Mouse (Mus musculus): ENCODE results near the gene Usp22. TPM values are rescaled to one million over a fixed set of nuclear protein-coding genes. Genes with fewer than 3 reads are reported as not detected.
"Not testable (repeated sequence)": the region's sequence is repeated elsewhere in the genome, so short reads cannot be mapped to it uniquely, and the experiment has no call there.

Usp22 gene
- polyA plus RNA-seq, 1 experiment from 2014 or later, result 156 TPM

DNA sequence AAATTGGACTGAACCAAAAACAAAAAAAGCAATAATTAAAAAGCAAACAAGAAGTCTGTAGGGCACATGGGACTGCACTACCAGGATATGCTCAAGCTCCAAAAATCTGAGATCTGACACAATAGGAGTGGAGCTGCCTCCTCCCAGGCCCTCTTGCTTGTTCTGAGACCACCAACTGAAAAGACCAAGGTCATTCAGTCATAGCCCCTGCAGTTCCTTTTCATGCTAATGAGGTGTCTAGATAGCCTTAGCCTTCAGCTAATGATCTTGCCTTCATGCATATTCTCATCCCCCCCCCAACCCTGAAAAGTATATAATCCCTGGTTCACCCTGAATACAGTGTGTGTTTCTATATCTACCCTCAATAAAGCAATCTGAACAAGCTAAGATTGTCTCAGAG lies 6.8 kb upstream of the Usp22 start:
- Histone ChIP-seq H3K36me3 (no peaks in the 10 kb centered on the region), H3K4me3 (no peak overlapping the region), H3K9me3 (no peaks in the 10 kb centered on the region), H3K4me1 (peaks cover 11% of the 10 kb centered on the region), H3K27me3 (no peaks in the 10 kb centered on the region), H3K27ac (no peak overlapping the region), H3K9ac (no peak overlapping the region), H3K4me2 (no peak overlapping the region)
- ATAC-seq (ENCODE audit: insufficient number of reproducible peaks, insufficient read depth, low FRiP score, low TSS enrichment, low read depth), result no peak

- ATAC-seq (ENCODE audit: insufficient number of reproducible peaks, insufficient read depth, low FRiP score, low TSS enrichment, low read depth), result no peak
- no peaks in the 10 kb centered on the region for H3K9me3 ChIP-seq
- H3K27me3 ChIP-seq, result no peaks in the 10 kb centered on the region
- peaks cover 11% of the 10 kb centered on the region for H3K4me1 ChIP-seq
- 36% methylated on average over 3 of the region's 3 CpGs for WGBS
- H3K36me3 ChIP-seq, result no peaks in the 10 kb centered on the region
- no peak overlapping the region for H3K4me2 ChIP-seq
- no peak overlapping the region for H3K9ac ChIP-seq
- peak overlapping the region; percentile 66; the same call in 1 of the 2 replicates for H3K27ac ChIP-seq
- no peak overlapping the region for H3K4me3 ChIP-seq
Observed at GRCm38 (mm10) chr11:61180361-61180760, 5.5 kb upstream of the Usp22 start.

GRCm38 (mm10) chr11:61176321-61176720 lies 1.5 kb upstream of the Usp22 start:
- ATAC-seq (ENCODE audit: insufficient number of reproducible peaks, insufficient read depth, low FRiP score, low TSS enrichment, low read depth), result no peak
- Histone ChIP-seq H3K27ac (no peak overlapping the region), H3K9ac (no peak overlapping the region), H3K27me3 (no peaks in the 10 kb centered on the region), H3K4me2 (no peak overlapping the region), H3K4me3 (no peak overlapping the region), H3K9me3 (no peaks in the 10 kb centered on the region), H3K4me1 (peaks cover 33% of the 10 kb centered on the region), H3K36me3 (peaks cover 8% of the 10 kb centered on the region)
- WGBS, result 89% methylated on average over 1 of the region's 1 CpGs

GRCm38 (mm10) chr11:61175778-61176177 lies 923 bp upstream of the Usp22 start:
- H3K9ac ChIP-seq, result no peak overlapping the region
- peak overlapping the region; percentile 52 for H3K4me2 ChIP-seq
- H3K4me3 ChIP-seq, result no peak overlapping the region
- no peaks in the 10 kb centered on the region for H3K27me3 ChIP-seq
- no peaks in the 10 kb centered on the region for H3K9me3 ChIP-seq
- 0 out of 2 replicates have a peak overlapping the region, but pooled peaks have one; percentile 97 for H3K27ac ChIP-seq
- H3K4me1 ChIP-seq, result peaks cover 36% of the 10 kb centered on the region
- no peak for ATAC-seq (ENCODE audit: insufficient number of reproducible peaks, insufficient read depth, low FRiP score, low TSS enrichment, low read depth)
- peaks cover 8% of the 10 kb centered on the region for H3K36me3 ChIP-seq
- 71% methylated on average over 5 of the region's 5 CpGs for WGBS

- ATAC-seq (ENCODE audit: insufficient number of reproducible peaks, insufficient read depth, low FRiP score, low TSS enrichment, low read depth), result peak; percentile 15
- under 1% methylated on average over 28 of the region's 28 CpGs for WGBS
- Histone ChIP-seq H3K4me3 (peak overlapping the region; percentile 96), H3K9me3 (no peaks in the 10 kb centered on the region), H3K27ac (peak overlapping the region; percentile 97), H3K9ac (peak overlapping the region; percentile 99), H3K4me2 (peak overlapping the region; percentile 68), H3K36me3 (peaks cover 8% of the 10 kb centered on the region), H3K27me3 (no peaks in the 10 kb centered on the region), H3K4me1 (peaks cover 28% of the 10 kb centered on the region)
Observed at GRCm38 (mm10) chr11:61174291-61174820, 499 bp downstream of the Usp22 start.

DNA sequence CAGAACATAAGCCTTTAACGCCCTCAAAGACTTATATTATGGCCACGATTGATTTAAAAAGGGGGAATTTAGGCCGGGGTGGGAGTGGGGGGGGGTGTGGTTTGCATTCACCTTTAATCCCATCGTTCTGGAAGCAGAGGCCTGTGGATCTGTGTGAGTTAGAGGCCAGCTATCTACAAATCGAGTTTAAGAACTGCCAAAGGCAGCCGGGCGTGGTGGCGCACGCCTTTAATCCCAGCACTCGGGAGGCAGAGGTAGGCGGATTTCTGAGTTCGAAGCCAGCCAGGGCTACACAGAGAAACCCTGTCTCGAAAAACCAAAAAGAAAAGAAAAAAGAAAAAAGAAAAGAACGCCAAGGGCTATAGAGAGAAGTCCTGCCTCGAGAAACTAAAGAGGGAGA lies 1.4 kb downstream of the Usp22 start:
- H3K27ac ChIP-seq; H3K9me3 ChIP-seq; H3K36me3 ChIP-seq; ATAC-seq (ENCODE audit: insufficient number of reproducible peaks, insufficient read depth, low FRiP score, low TSS enrichment, low read depth); H3K27me3 ChIP-seq: not testable (repeated sequence)
- Histone ChIP-seq H3K4me1 (peaks cover 28% of the 10 kb centered on the region), H3K9ac (peak overlapping the region; percentile 99), H3K4me2 (peak overlapping the region; percentile 68), H3K4me3 (peak overlapping the region; percentile 96)
- WGBS, result 34% methylated on average over 15 of the region's 15 CpGs

- H3K4me3 ChIP-seq, result no peak overlapping the region
- 88% methylated on average over 5 of the region's 5 CpGs for WGBS
- H3K36me3 ChIP-seq, result peaks cover 41% of the 10 kb centered on the region
Observed at GRCm38 (mm10) chr11:61170184-61170583, 4.7 kb downstream of the Usp22 start.

DNA sequence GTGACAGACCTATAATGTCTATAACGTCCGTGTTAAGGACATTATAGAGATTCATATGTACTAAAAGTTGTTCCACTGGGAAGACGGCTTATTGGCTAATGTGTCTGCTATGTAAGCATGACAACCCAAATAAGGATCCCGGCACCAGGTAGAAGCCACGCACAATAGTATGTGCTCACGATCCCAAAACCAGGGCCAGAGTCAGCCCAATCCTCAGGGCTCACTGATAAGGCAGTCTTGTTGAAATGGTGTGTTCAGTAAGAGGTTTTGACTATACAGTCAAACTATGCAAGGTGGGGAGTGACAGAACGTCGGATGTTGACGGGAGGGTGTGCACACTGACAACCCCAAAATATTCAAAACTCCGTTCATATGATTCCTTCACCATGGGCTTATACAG lies 10.0 kb downstream of the Usp22 start:
- WGBS, result 92% methylated on average over 10 of the region's 10 CpGs
- Histone ChIP-seq H3K9me3 (no peaks in the 10 kb centered on the region), H3K4me3 (no peak overlapping the region), H3K9ac (no peak overlapping the region), H3K4me1 (no peaks in the 10 kb centered on the region), H3K27me3 (no peaks in the 10 kb centered on the region), H3K27ac (no peak overlapping the region), H3K4me2 (no peak overlapping the region), H3K36me3 (peaks cover 86% of the 10 kb centered on the region)
- no peak for ATAC-seq (ENCODE audit: insufficient number of reproducible peaks, insufficient read depth, low FRiP score, low TSS enrichment, low read depth)

More at GRCm38 (mm10) chr11:61170184-61170583, 4.7 kb downstream of the Usp22 start:
- no peak overlapping the region; the same call in 1 of the 2 replicates for H3K9ac ChIP-seq
- no peak overlapping the region for H3K27ac ChIP-seq
- H3K9me3 ChIP-seq, result no peaks in the 10 kb centered on the region
- no peak for ATAC-seq (ENCODE audit: insufficient number of reproducible peaks, insufficient read depth, low FRiP score, low TSS enrichment, low read depth)
- H3K27me3 ChIP-seq, result no peaks in the 10 kb centered on the region
- no peak overlapping the region for H3K4me2 ChIP-seq
- peaks cover 28% of the 10 kb centered on the region for H3K4me1 ChIP-seq

DNA sequence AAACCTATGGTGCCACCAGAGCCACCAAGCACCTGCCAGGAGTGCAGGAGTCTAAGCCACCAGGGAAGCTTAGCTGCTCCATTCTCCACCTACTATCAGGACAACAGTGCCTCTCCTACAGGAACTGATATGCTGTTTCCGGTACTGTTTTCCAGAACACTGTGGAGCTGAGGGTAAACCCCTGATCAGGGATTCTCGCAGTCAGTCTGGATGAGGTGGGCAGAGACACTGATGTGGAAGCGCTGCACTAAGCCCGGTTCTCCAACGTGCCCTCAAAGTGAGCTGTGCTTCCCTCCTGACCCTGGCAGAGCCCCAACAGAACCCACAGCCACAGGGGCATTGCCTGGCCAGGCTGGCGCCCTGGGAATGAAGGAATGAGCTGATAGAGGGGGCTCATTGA lies 10.5 kb downstream of the Usp22 start:
- WGBS, result 93% methylated on average over 6 of the region's 6 CpGs

GRCm38 (mm10) chr11:61163341-61163740 lies 11.5 kb downstream of the Usp22 start:
- H3K27ac ChIP-seq, result no peak overlapping the region
- no peaks in the 10 kb centered on the region for H3K27me3 ChIP-seq
- no peak for ATAC-seq (ENCODE audit: insufficient number of reproducible peaks, insufficient read depth, low FRiP score, low TSS enrichment, low read depth)
- peaks cover 100% of the 10 kb centered on the region for H3K36me3 ChIP-seq
- no peaks in the 10 kb centered on the region for H3K9me3 ChIP-seq
- H3K4me3 ChIP-seq, result no peak overlapping the region
- 88% methylated on average over 3 of the region's 3 CpGs for WGBS
- H3K4me2 ChIP-seq, result no peak overlapping the region
- H3K9ac ChIP-seq, result no peak overlapping the region
- H3K4me1 ChIP-seq, result no peaks in the 10 kb centered on the region

More for the DNA sequence above, 10.5 kb downstream of the Usp22 start:
- H3K9me3 ChIP-seq, result no peaks in the 10 kb centered on the region
- H3K4me1 ChIP-seq, result no peaks in the 10 kb centered on the region
- no peaks in the 10 kb centered on the region for H3K27me3 ChIP-seq
- H3K27ac ChIP-seq, result no peak overlapping the region
- no peak overlapping the region for H3K4me3 ChIP-seq
- H3K4me2 ChIP-seq, result no peak overlapping the region
- no peak overlapping the region for H3K9ac ChIP-seq
- H3K36me3 ChIP-seq, result peaks cover 91% of the 10 kb centered on the region
- ATAC-seq (ENCODE audit: insufficient number of reproducible peaks, insufficient read depth, low FRiP score, low TSS enrichment, low read depth), result no peak

- H3K4me2 ChIP-seq, result no peak overlapping the region
- H3K9ac ChIP-seq, result no peak overlapping the region
- no peaks in the 10 kb centered on the region for H3K27me3 ChIP-seq
- no peak for ATAC-seq (ENCODE audit: insufficient number of reproducible peaks, insufficient read depth, low FRiP score, low TSS enrichment, low read depth)
- H3K4me3 ChIP-seq, result no peak overlapping the region
- no peaks in the 10 kb centered on the region for H3K4me1 ChIP-seq
- H3K9me3 ChIP-seq, result no peaks in the 10 kb centered on the region
- H3K27ac ChIP-seq, result no peak overlapping the region
- 95% methylated on average over 14 of the region's 14 CpGs for WGBS
- peaks cover 100% of the 10 kb centered on the region for H3K36me3 ChIP-seq
Observed at GRCm38 (mm10) chr11:61162776-61163175, 12.1 kb downstream of the Usp22 start.

- no peak overlapping the region for H3K9ac ChIP-seq
- 89% methylated on average over 13 of the region's 13 CpGs for WGBS
- ATAC-seq (ENCODE audit: insufficient number of reproducible peaks, insufficient read depth, low FRiP score, low TSS enrichment, low read depth), result no peak
- no peak overlapping the region for H3K27ac ChIP-seq
- H3K4me1 ChIP-seq, result no peaks in the 10 kb centered on the region
- H3K4me3 ChIP-seq, result no peak overlapping the region
- no peak overlapping the region for H3K4me2 ChIP-seq
- no peaks in the 10 kb centered on the region for H3K27me3 ChIP-seq
- H3K36me3 ChIP-seq, result peaks cover 100% of the 10 kb centered on the region
- H3K9me3 ChIP-seq, result no peaks in the 10 kb centered on the region
Observed at GRCm38 (mm10) chr11:61161121-61161520, 13.7 kb downstream of the Usp22 start.
